Mouse (Mus musculus): Measurements from ENCODE around the gene Wdr46. TPM values are rescaled to one million over a fixed set of nuclear protein-coding genes. Genes with fewer than 3 reads are reported as not detected.
A peak's percentile ranks its signal among the peaks of the same experiment; 100 is the strongest.

The Wdr46 gene
- total RNA-seq, 2 experiments from 2014 or later: 12.6 to 15.0 TPM

GRCm38 (mm10) chr17:33925406-33926116 is 14.9 kb upstream of the Wdr46 start:
- DNase-seq (ENCODE audit: low spot score in 2 of 2): no peak
- intact Hi-C loops (cut with DNase I): no loop called here

- no peak for DNase-seq (ENCODE audit: low spot score in 2 of 2)
- intact Hi-C loops (cut with DNase I): no loop called here
Measured at GRCm38 (mm10) chr17:33926207-33926932, 14.1 kb upstream of the Wdr46 start.

GRCm38 (mm10) chr17:33928251-33928947 is 12.1 kb upstream of the Wdr46 start:
- DNase-seq (ENCODE audit: low spot score in 2 of 2): no peak
- intact Hi-C loops (cut with DNase I): no loop called here

GRCm38 (mm10) chr17:33929371-33930279 is 10.8 kb upstream of the Wdr46 start, which contains the start of gene Rgl2:
Rgl2 (plus strand) TSS chr17:33929543.
- peak; percentile 93 to 95 for DNase-seq (ENCODE audit: low spot score in 2 of 2)
- intact Hi-C loops (cut with DNase I): loop anchor here (10.0 kb wide), 1 partner anchor 915 kb away; no protein-coding TSS in a partner anchor

- intact Hi-C loops (cut with DNase I): loop anchor here (10.0 kb wide), 1 partner anchor 914 kb away; no protein-coding TSS in a partner anchor
Measured at GRCm38 (mm10) chr17:33930280-33931158, 9.9 kb upstream of the Wdr46 start.

GRCm38 (mm10) chr17:33931159-33931866 is 9.1 kb upstream of the Wdr46 start:
- intact Hi-C loops (cut with DNase I): loop anchor here (10.0 kb wide), 1 partner anchor 913 kb away; no protein-coding TSS in a partner anchor
- no peak for DNase-seq (ENCODE audit: low spot score in 2 of 2)

More at GRCm38 (mm10) chr17:33930280-33931158, 9.9 kb upstream of the Wdr46 start:
- peak; percentile 71 to 73 for DNase-seq (ENCODE audit: low spot score in 2 of 2)

GRCm38 (mm10) chr17:33931947-33932346 is 8.5 kb upstream of the Wdr46 start:
- intact Hi-C loops (cut with DNase I): loop anchor here (10.0 kb wide), 1 partner anchor 913 kb away; no protein-coding TSS in a partner anchor
- DNase-seq (ENCODE audit: low spot score in 2 of 2): no peak

- no peak for DNase-seq (ENCODE audit: low spot score in 2 of 2)
- intact Hi-C loops (cut with DNase I): loop anchor here (10.0 kb wide), 1 partner anchor 912 kb away; no protein-coding TSS in a partner anchor
Measured at GRCm38 (mm10) chr17:33932448-33932847, 8.0 kb upstream of the Wdr46 start.

GRCm38 (mm10) chr17:33932970-33933369 is 7.5 kb upstream of the Wdr46 start:
- intact Hi-C loops (cut with DNase I): loop anchor here (10.0 kb wide), 1 partner anchor 912 kb away; no protein-coding TSS in a partner anchor
- DNase-seq (ENCODE audit: low spot score in 2 of 2): no peak

GRCm38 (mm10) chr17:33935422-33936055 is 4.9 kb upstream of the Wdr46 start:
- intact Hi-C loops (cut with DNase I): loop anchor here (10.0 kb wide), 1 partner anchor 909 kb away; no protein-coding TSS in a partner anchor
- no peak for DNase-seq (ENCODE audit: low spot score in 2 of 2)

GRCm38 (mm10) chr17:33936993-33937392 is 3.5 kb upstream of the Wdr46 start:
- no peak for DNase-seq (ENCODE audit: low spot score in 2 of 2)
- intact Hi-C loops (cut with DNase I): loop anchor here (10.0 kb wide), 1 partner anchor 908 kb away; no protein-coding TSS in a partner anchor

- DNase-seq (ENCODE audit: low spot score in 2 of 2): no peak
- intact Hi-C loops (cut with DNase I): loop anchor here (10.0 kb wide), 1 partner anchor 906 kb away; no protein-coding TSS in a partner anchor
Measured at GRCm38 (mm10) chr17:33938783-33939182, 1.7 kb upstream of the Wdr46 start.

- no peak for DNase-seq (ENCODE audit: low spot score in 2 of 2)
- intact Hi-C loops (cut with DNase I): loop anchor here (1.0 kb wide), 1 partner anchor 15 kb away; the partner anchor contains the start of gene Rps18
Measured at GRCm38 (mm10) chr17:33940981-33941380, 521 bp downstream of the Wdr46 start.

- DNase-seq (ENCODE audit: low spot score in 2 of 2): no peak
- intact Hi-C loops (cut with DNase I): no loop called here
Measured at GRCm38 (mm10) chr17:33941381-33941780, 921 bp downstream of the Wdr46 start.

GRCm38 (mm10) chr17:33943454-33943853 is 3.0 kb downstream of the Wdr46 start:
- no peak for DNase-seq (ENCODE audit: low spot score in 2 of 2)
- intact Hi-C loops (cut with DNase I): no loop called here

- intact Hi-C loops (cut with DNase I): no loop called here
- no peak for DNase-seq (ENCODE audit: low spot score in 2 of 2)
Measured at GRCm38 (mm10) chr17:33947430-33948089, 7.1 kb downstream of the Wdr46 start.
